Mouse (Mus musculus): ENCODE results near the gene Ttll5.

DNA sequence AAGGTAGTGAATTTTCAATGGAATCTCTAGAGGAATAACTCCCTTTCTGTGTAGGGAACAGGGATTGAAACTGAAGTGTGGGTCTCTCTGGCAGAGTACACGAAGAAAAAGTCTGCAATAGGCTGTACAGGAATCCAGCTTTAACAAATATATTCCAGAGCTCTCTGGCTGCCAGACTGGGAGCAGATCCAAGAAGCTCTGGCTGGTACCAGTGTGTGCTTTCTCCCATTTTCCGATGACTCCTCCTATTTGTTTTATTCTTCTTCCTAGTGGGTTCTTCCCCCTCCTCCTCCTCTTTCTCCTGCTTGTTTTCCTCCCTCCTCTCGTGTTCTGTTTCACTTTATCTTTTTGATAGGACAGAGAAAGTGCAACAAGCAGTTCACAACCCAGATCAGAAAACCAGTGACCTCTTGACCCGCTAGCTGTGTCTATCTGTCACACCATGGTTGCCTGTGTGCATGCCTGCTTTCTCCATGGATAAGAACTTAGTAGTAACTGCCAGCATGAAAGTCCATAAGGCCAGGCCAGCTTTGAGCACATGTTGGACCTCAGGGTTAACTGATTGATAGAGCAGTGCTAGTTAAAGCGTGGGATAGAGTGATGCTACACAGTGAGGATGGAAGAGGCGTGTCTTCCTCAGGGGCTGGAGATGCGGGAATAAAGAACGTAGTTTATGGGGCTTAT, 55.3 kb downstream of the Ttll5 start:
- TF ChIP-seq POLR2A (IDR thresholded peaks at IDR 0.05; ENCODE audit: insufficient read depth, low read depth, low read length), result no peak
- no peak for TF ChIP-seq CTCF (IDR thresholded peaks at IDR 0.05)
